Mouse (Mus musculus) cortical plate, adult 2 months (tissue): ENCODE results near the gene Myo1a.

ENCODE experiments used
- CTCF ChIP-seq: fragments of 200-500 bp; IDR thresholded peaks from 2 replicates; pipeline ENCODE4 v1.5.1; 2011; ENCODE audit warnings: mild to moderate bottlenecking, control low read depth, low read length; ENCODE audit not compliant: insufficient read depth; ENCODE audit errors: extremely low read depth
- POLR2A ChIP-seq: fragments of 200-500 bp; IDR thresholded peaks from 2 replicates; pipeline ENCODE4 v1.6.1; 2011; ENCODE audit warnings: mild to moderate bottlenecking, low read length, control low read depth; ENCODE audit not compliant: insufficient read depth; ENCODE audit errors: extremely low read depth

DNA sequence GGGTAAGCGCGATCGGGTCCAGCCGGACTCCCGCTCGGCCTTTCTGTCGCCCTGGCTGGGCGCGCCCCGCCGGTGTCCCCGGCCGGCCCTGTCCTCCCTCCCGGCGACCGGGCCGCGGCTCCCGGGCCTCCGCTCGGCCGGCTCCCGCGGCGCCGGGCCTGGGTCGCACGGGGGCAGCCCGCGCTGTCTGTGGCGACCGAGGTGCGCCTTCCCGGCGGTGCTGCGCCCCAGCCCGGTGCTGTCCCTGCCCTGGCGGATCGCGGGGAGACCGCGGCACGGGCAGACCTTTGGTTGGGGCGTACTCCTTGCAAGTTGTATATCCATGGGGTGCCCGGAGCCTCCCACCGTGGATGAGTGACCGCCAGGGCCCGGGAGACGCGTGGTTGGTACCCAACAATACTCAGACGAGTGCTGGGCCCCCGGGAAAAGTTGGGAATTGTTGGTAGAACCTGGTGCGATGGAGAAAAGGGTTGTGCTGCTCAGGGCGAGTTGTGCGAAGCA lies 34.7 kb downstream of the Myo1a start:
- TF ChIP-seq CTCF: no peak
- TF ChIP-seq POLR2A: no peak
